Mouse (Mus musculus): ENCODE data around the gene H2afb1. TPM values are rescaled to one million over a fixed set of nuclear protein-coding genes. Genes with fewer than 3 reads are reported as not detected.
"Not testable (repeated sequence)": the region's sequence is repeated elsewhere in the genome, so short reads cannot be mapped to it uniquely, and the experiment has no call there.

H2afb1 gene
- polyA plus RNA-seq (2014; fragmentation: Nextera tagmentation; extraction: Ambion mirVana): not detected in 2 replicates

- not testable (repeated sequence) for H3K9me3 ChIP-seq (ENCODE audit: control insufficient read depth, low read depth, low read length); H3K4me3 ChIP-seq (ENCODE audit: low read depth, low read length); H3K4me1 ChIP-seq (ENCODE audit: control insufficient read depth, insufficient read depth, low read length); H3K27ac ChIP-seq (ENCODE audit: low read length); H3K27me3 ChIP-seq (ENCODE audit: control insufficient read depth, insufficient read depth, low read length); ATAC-seq (ENCODE audit: insufficient number of reproducible peaks, insufficient read depth, low FRiP score, low read depth); H3K9ac ChIP-seq (replicated peaks; ENCODE audit: low read depth, low read length); H3K36me3 ChIP-seq (ENCODE audit: control insufficient read depth, insufficient read depth, low read length); H3K4me2 ChIP-seq (replicated peaks; ENCODE audit: low read depth, low read length)
- 89% methylated on average over 7 of the region's 8 CpGs for WGBS
Measured at GRCm38 (mm10) chrX:117014457-117014856, at the start of gene H2afb1. TSS of gene H2afb1 (plus strand) at chrX:117014757.

GRCm38 (mm10) chrX:117036085-117036484 is 21.5 kb downstream of the H2afb1 start:
- H3K27ac ChIP-seq (ENCODE audit: low read length): no peak overlapping the region
- WGBS: 63% methylated on average over 2 of the region's 2 CpGs

More at GRCm38 (mm10) chrX:117036085-117036484, 21.5 kb downstream of the H2afb1 start:
- Histone ChIP-seq H3K4me1 (ENCODE audit: control insufficient read depth, insufficient read depth, low read length) (no peaks in the 10 kb centered on the region), H3K36me3 (ENCODE audit: control insufficient read depth, insufficient read depth, low read length) (no peaks in the 10 kb centered on the region), H3K4me3 (ENCODE audit: low read depth, low read length) (no peak overlapping the region), H3K4me2 (replicated peaks; ENCODE audit: low read depth, low read length) (no peak overlapping the region), H3K27me3 (ENCODE audit: control insufficient read depth, insufficient read depth, low read length) (no peaks in the 10 kb centered on the region), H3K9ac (replicated peaks; ENCODE audit: low read depth, low read length) (no peak overlapping the region), H3K9me3 (ENCODE audit: control insufficient read depth, low read depth, low read length) (no peaks in the 10 kb centered on the region)
- ATAC-seq (ENCODE audit: insufficient number of reproducible peaks, insufficient read depth, low FRiP score, low read depth): no peak

Data from stomach, embryonic 14.5 days (tissue).